Mouse (Mus musculus) right cerebral cortex, adult 2 months (tissue): Measurements from ENCODE around the gene Ccz1.

Experiments used
- DNase-seq, 2 experiments: peaks; one replicate each; pipeline ENCODE4 v3.0.0; 2021 to 2022; ENCODE audit warnings: low spot score in 2 of 2

Gene Ccz1

DNA sequence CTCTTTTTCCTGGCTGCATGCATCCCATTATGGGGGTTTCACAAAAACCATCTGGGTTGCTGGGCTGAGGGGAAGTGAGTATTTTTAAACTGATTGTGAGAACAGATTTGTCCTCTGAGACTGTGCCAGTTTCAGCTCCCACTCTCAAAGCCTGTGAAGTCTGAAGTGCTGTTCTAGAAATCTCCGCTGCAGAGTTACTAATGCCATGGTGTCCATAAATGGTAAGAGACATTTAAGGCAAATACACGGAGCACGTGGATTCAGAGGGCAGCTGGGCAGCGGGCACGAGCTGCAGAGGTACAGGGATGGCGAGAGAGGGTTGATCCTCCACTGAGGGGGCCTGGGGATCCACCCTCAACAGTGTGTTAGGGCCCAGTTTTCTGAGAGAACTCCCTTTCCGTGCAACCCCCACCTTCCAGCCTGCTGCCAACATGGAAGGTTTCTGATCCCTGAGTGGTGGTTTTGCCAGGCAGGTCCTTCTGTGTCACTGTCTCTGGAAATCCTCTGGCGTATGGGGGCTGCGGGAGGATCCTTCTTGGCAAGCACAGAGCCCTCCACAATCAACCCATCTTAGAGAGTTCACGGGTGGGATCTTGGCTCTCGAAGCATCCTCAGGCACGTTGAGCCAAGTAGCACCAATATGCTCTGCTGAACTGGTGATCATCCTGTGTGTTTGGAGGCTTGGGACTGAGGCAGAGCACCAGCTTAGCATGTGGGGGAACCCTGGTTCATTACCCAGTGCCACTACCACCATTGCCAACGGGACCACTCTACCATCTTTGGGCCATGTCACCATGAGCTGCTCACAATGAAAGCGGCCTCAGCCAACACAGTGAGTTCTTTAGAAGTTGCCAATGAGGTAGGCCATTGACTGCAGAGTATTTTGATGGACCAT lies 71.2 kb downstream of the Ccz1 start:
- DNase-seq = peak; percentile 82 to 87

DNA sequence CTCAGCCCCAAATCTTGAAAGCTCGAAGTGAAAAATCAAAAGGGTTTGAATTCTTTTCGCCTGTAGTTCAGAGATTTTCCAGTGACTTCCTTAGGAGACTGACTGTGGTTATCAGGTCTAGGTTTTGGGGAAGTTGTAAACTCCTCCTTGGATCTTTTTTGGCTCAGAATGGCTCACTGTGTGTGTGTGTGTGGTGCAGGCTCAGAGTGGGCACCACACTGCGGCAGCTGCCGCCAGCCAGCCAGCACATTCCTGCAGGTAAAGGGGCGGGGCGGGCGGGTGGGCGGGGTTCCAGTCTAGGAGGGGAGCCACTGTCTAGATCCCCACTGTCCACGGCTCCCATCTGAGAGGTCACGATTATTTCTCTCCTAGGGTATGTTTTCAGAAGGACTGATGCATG lies 73.1 kb downstream of the Ccz1 start:
- DNase-seq = no peak
